Mouse (Mus musculus): Measurements from ENCODE around the gene Klhl30.

DNA sequence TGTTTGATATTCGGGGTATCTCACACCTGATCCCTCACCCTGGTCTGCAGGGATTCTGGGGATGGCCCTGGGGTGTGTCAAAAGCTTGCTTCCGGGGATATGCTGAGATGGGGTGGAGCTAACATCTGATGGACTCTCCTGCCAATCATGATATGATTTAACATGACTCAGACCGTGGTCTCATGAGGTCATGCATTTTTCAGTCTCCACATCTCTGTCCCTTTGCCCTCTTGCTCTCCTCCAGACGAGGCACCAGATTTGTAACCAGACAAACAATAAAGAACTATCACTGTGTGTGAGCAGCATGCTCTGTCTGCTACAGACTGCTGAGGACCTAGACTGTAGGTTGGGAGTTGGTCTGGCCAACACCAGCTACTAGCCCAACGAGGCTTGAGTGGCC, 11.3 kb downstream of the Klhl30 start:
- TF ChIP-seq CTCF (IDR thresholded peaks at IDR 0.05; ENCODE audit: low read depth, low read length) (no peak), POLR2A (IDR thresholded peaks at IDR 0.05; ENCODE audit: borderline replicate concordance, low read depth, low read length) (no peak)

All from bone marrow macrophage, adult 2 months (primary cell).